Mouse (Mus musculus) activated CD4-positive, CD25-positive, alpha-beta regulatory T cell (primary cell): Measurements from ENCODE around the gene Nuf2. TPM values are rescaled to one million over a fixed set of nuclear protein-coding genes. Genes with fewer than 3 reads are reported as not detected.

Source experiments
- polyA plus RNA-seq, 2 experiments: library from polyadenylated mRNA; unstranded; fragments of 100-300 nt; shearing (Covaris generic); gene quantifications; one replicate each; pipeline ENCODE4 v1.2.1; 2017

Nuf2 gene
- polyA plus RNA-seq = 1 to 10 TPM; 8.5 to 8.8 TPM

DNA sequence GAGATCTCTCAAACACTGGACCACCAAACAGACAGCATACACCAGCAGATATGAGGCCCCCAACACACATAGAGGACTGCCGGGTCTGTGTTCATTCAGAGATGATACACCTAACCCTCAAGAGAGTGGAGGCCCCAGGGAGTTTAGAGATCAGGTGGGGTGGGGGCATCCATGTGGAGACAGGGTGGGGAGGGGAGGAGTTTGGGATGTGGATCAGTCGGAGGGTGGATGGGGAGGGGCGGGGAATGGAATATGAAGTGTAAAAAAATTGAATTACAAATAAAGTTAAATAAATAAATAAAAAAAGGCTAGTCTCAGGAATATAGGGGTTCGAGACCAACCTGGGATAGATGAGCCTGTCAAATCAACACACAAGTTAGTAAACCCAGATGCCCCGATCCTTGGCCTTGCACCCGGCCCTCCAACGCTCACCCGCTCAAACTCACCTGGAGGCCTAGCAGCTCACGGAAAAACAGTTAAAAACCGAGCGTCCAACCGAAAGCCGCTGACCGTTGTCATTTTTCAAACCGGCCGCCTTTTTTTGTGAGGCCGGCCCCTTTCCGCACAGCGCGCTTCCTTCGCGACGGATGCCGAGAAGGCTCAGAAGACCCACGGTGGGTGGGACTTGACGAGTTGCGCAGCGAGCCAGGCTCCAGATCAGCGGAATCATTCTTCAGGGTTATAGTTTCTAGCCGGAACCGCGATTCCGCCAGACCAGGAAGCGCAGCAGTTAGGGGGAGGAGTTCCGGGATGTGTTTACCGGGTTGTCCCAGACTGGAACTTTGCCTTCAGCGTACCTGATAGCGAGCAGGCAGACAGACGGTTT, at the start of gene Nuf2:
TSS of gene Nuf2 (minus strand) at position 589 of the 826 bp plus-strand sequence.

Other genes with a start within 250 kb of the Nuf2 start
- under 1 TPM in 1 of 2 experiments, not detected in 1; 0.49 TPM for gene Rgs5, start 124.0 kb upstream of the Nuf2 start, polyA plus RNA-seq
- not detected for gene Rgs4, start 216.2 kb upstream of the Nuf2 start, polyA plus RNA-seq